Mouse (Mus musculus) neural tube, embryonic 13.5 days (tissue): ENCODE measurements at regions not wholly inside any gene's neighbourhood (a gene's known extent, or its start where the extent isn't known, plus 50 kb on each side); places are given as distances from the start of the nearest gene placed in this dataset.

ENCODE experiments used
- ATAC-seq: fragments of 200-750 bp; cut with Nextera tagmentation; 2 replicates; pipeline ENCODE4 v1.8.0; 2017; ENCODE audit warnings: low read depth, mild to moderate bottlenecking, moderate TSS enrichment, moderate library complexity
- H3K27ac ChIP-seq: fragments of 300-500 bp; sonication (generic); replicated peaks from 2 replicates; pipeline ENCODE4 v1.5.1; 2015; ENCODE audit warnings: moderate library complexity, mild to moderate bottlenecking, inconsistent platforms
- H3K27me3 ChIP-seq: fragments of 300-500 bp; sonication (generic); 2 replicates; pipeline ENCODE4 v1.6.1; 2015; ENCODE audit warnings: mild to moderate bottlenecking, inconsistent platforms
- H3K36me3 ChIP-seq: fragments of 300-500 bp; sonication (generic); 2 replicates; pipeline ENCODE4 v1.6.1; 2015; ENCODE audit warnings: mild to moderate bottlenecking, inconsistent platforms
- H3K4me1 ChIP-seq: fragments of 300-500 bp; sonication (generic); replicated peaks from 2 replicates; pipeline ENCODE4 v1.6.1; 2015; ENCODE audit warnings: inconsistent platforms
- H3K4me2 ChIP-seq: fragments of 300-500 bp; sonication (generic); 2 replicates; pipeline ENCODE4 v1.6.1; 2015; ENCODE audit warnings: inconsistent platforms, mild to moderate bottlenecking, moderate library complexity
- H3K4me3 ChIP-seq: fragments of 300-500 bp; sonication (generic); 2 replicates; pipeline ENCODE4 v1.5.1; 2015; ENCODE audit warnings: mild to moderate bottlenecking, inconsistent platforms
- H3K9ac ChIP-seq: fragments of 300-500 bp; sonication (generic); 2 replicates; pipeline ENCODE4 v1.6.1; 2015; ENCODE audit warnings: moderate library complexity, mild to moderate bottlenecking, inconsistent platforms
- H3K9me3 ChIP-seq: fragments of 300-500 bp; sonication (generic); 2 replicates; pipeline ENCODE4 v1.6.1; 2016; ENCODE audit warnings: inconsistent platforms
- WGBS: fragments of 180-500 bp; shearing (Covaris S2); methylation state at CpG from one replicate; pipeline ENCODE4 v1.1.7; 2015; 5-methylcytosine and 5-hydroxymethylcytosine counted together

GRCm38 (mm10) chrX:58445624-58446323 lies 423.3 kb downstream of the Zic3 start:
- WGBS: 36% methylated on average over 4 of the region's 4 CpGs
- Histone ChIP-seq H3K27me3 (no peaks in the 10 kb centered on the region), H3K27ac (0 out of 2 replicates have a peak overlapping the region, but pooled peaks have one; percentile 24), H3K4me2 (no peak overlapping the region), H3K9me3 (no peaks in the 10 kb centered on the region), H3K4me3 (no peak overlapping the region), H3K36me3 (no peaks in the 10 kb centered on the region), H3K4me1 (no peaks in the 10 kb centered on the region), H3K9ac (no peak overlapping the region)
- peak; percentile 53 for ATAC-seq

- no peaks in the 10 kb centered on the region for H3K4me1 ChIP-seq
- WGBS: 57% methylated on average over 6 of the region's 6 CpGs
- no peak for ATAC-seq
- no peak overlapping the region for H3K4me2 ChIP-seq
- H3K9ac ChIP-seq: no peak overlapping the region
- no peaks in the 10 kb centered on the region for H3K36me3 ChIP-seq
- H3K27ac ChIP-seq: no peak overlapping the region
- no peaks in the 10 kb centered on the region for H3K9me3 ChIP-seq
- H3K4me3 ChIP-seq: no peak overlapping the region
- no peaks in the 10 kb centered on the region for H3K27me3 ChIP-seq
Observed at GRCm38 (mm10) chrX:58447605-58448004, 425.1 kb downstream of the Zic3 start.

GRCm38 (mm10) chrX:58469683-58470082 lies 439.5 kb upstream of the 4930550L24Rik start:
- H3K27ac ChIP-seq: no peak overlapping the region
- WGBS: 74% methylated on average over 6 of the region's 6 CpGs
- H3K9ac ChIP-seq: no peak overlapping the region
- H3K9me3 ChIP-seq: no peaks in the 10 kb centered on the region
- H3K36me3 ChIP-seq: no peaks in the 10 kb centered on the region
- no peaks in the 10 kb centered on the region for H3K27me3 ChIP-seq
- no peak overlapping the region for H3K4me3 ChIP-seq
- no peaks in the 10 kb centered on the region for H3K4me1 ChIP-seq
- no peak for ATAC-seq
- no peak overlapping the region for H3K4me2 ChIP-seq

- 67% methylated on average over 1 of the region's 1 CpGs for WGBS
- no peaks in the 10 kb centered on the region for H3K9me3 ChIP-seq
- no peak overlapping the region for H3K9ac ChIP-seq
- H3K36me3 ChIP-seq: no peaks in the 10 kb centered on the region
- no peaks in the 10 kb centered on the region for H3K4me1 ChIP-seq
- no peak overlapping the region for H3K4me2 ChIP-seq
- H3K27me3 ChIP-seq: no peaks in the 10 kb centered on the region
- H3K4me3 ChIP-seq: no peak overlapping the region
- no peak for ATAC-seq
- H3K27ac ChIP-seq: no peak overlapping the region
Observed at GRCm38 (mm10) chrX:58470986-58471385, 438.2 kb upstream of the 4930550L24Rik start.

- 17% methylated on average over 2 of the region's 2 CpGs for WGBS
- H3K9me3 ChIP-seq: no peaks in the 10 kb centered on the region
- no peak for ATAC-seq
Observed at GRCm38 (mm10) chrX:58490861-58491260, 418.3 kb upstream of the 4930550L24Rik start.

GRCm38 (mm10) chrX:58503573-58503972 lies 405.6 kb upstream of the 4930550L24Rik start:
- no peak overlapping the region for H3K27ac ChIP-seq
- ATAC-seq: no peak
- no peak overlapping the region for H3K4me3 ChIP-seq
- H3K4me1 ChIP-seq: no peaks in the 10 kb centered on the region
- no peak overlapping the region for H3K9ac ChIP-seq
- no peak overlapping the region for H3K4me2 ChIP-seq
- H3K27me3 ChIP-seq: no peaks in the 10 kb centered on the region
- H3K36me3 ChIP-seq: no peaks in the 10 kb centered on the region
- H3K9me3 ChIP-seq: no peaks in the 10 kb centered on the region
- 63% methylated on average over 1 of the region's 1 CpGs for WGBS

More at GRCm38 (mm10) chrX:58490861-58491260, 418.3 kb upstream of the 4930550L24Rik start:
- no peak overlapping the region for H3K27ac ChIP-seq
- no peak overlapping the region for H3K4me2 ChIP-seq
- H3K27me3 ChIP-seq: no peaks in the 10 kb centered on the region
- H3K9ac ChIP-seq: no peak overlapping the region
- no peaks in the 10 kb centered on the region for H3K36me3 ChIP-seq
- H3K4me3 ChIP-seq: no peak overlapping the region
- H3K4me1 ChIP-seq: no peaks in the 10 kb centered on the region

- Histone ChIP-seq H3K9me3 (no peaks in the 10 kb centered on the region), H3K4me2 (no peak overlapping the region), H3K36me3 (no peaks in the 10 kb centered on the region), H3K27me3 (no peaks in the 10 kb centered on the region), H3K27ac (no peak overlapping the region), H3K4me1 (no peaks in the 10 kb centered on the region), H3K4me3 (no peak overlapping the region), H3K9ac (no peak overlapping the region)
- WGBS: 61% methylated on average over 5 of the region's 5 CpGs
- ATAC-seq: no peak
Observed at GRCm38 (mm10) chrX:58514925-58515324, 394.2 kb upstream of the 4930550L24Rik start.
